Mouse (Mus musculus): ENCODE results near the gene C130026I21Rik. TPM values are rescaled to one million over a fixed set of nuclear protein-coding genes. Genes with fewer than 3 reads are reported as not detected.
"Not testable (repeated sequence)": the region's sequence is repeated elsewhere in the genome, so short reads cannot be mapped to it uniquely, and the experiment has no call there.

C130026I21Rik gene
- polyA plus RNA-seq, 1 experiment = 1.9 TPM

- WGBS = 52% methylated on average over 3 of the region's 3 CpGs
- DNase-seq (ENCODE audit: low read depth, low spot score) = not testable (repeated sequence)
Observed at GRCm38 (mm10) chr1:85084803-85085202, 185.6 kb downstream of the C130026I21Rik start.

GRCm38 (mm10) chr1:85073099-85073498 is 197.3 kb downstream of the C130026I21Rik start:
- 45% methylated on average over 3 of the region's 3 CpGs for WGBS
- DNase-seq (ENCODE audit: low read depth, low spot score) = not testable (repeated sequence)

- 60% methylated on average over 3 of the region's 3 CpGs for WGBS
Observed at GRCm38 (mm10) chr1:85071690-85072089, 198.7 kb downstream of the C130026I21Rik start.

GRCm38 (mm10) chr1:85035801-85036200 is 234.6 kb downstream of the C130026I21Rik start:
- WGBS = 75% methylated on average over 6 of the region's 6 CpGs

More at GRCm38 (mm10) chr1:85071690-85072089, 198.7 kb downstream of the C130026I21Rik start:
- DNase-seq (ENCODE audit: low read depth, low spot score) = not testable (repeated sequence)

GRCm38 (mm10) chr1:85034394-85034793 is 236.0 kb downstream of the C130026I21Rik start:
- WGBS = 80% methylated on average over 3 of the region's 4 CpGs
- DNase-seq (ENCODE audit: low read depth, low spot score) = not testable (repeated sequence)

More at GRCm38 (mm10) chr1:85035801-85036200, 234.6 kb downstream of the C130026I21Rik start:
- not testable (repeated sequence) for DNase-seq (ENCODE audit: low read depth, low spot score)

- DNase-seq (ENCODE audit: low read depth, low spot score) = not testable (repeated sequence)
- WGBS = 92% methylated on average over 5 of the region's 6 CpGs
Observed at GRCm38 (mm10) chr1:85033616-85034015, 236.8 kb downstream of the C130026I21Rik start.

GRCm38 (mm10) chr1:85030211-85030610 is 240.2 kb downstream of the C130026I21Rik start:
- WGBS = 66% methylated on average over 12 of the region's 14 CpGs
- not testable (repeated sequence) for DNase-seq (ENCODE audit: low read depth, low spot score)

GRCm38 (mm10) chr1:85011933-85012332 is 258.4 kb downstream of the C130026I21Rik start:
- 94% methylated on average over 13 of the region's 13 CpGs for WGBS
- not testable (repeated sequence) for DNase-seq (ENCODE audit: low read depth, low spot score)

- DNase-seq (ENCODE audit: low read depth, low spot score) = not testable (repeated sequence)
Observed at GRCm38 (mm10) chr1:85010947-85011346, 259.4 kb downstream of the C130026I21Rik start.

GRCm38 (mm10) chr1:85007737-85008136 is 262.6 kb downstream of the C130026I21Rik start:
- DNase-seq (ENCODE audit: low read depth, low spot score) = not testable (repeated sequence)
- WGBS = 56% methylated on average over 1 of the region's 1 CpGs

More at GRCm38 (mm10) chr1:85010947-85011346, 259.4 kb downstream of the C130026I21Rik start:
- 88% methylated on average over 2 of the region's 3 CpGs for WGBS

GRCm38 (mm10) chr1:84999241-84999640 is 271.1 kb downstream of the C130026I21Rik start:
- DNase-seq (ENCODE audit: low read depth, low spot score) = not testable (repeated sequence)
- 94% methylated on average over 7 of the region's 12 CpGs for WGBS

- 85% methylated on average over 7 of the region's 9 CpGs for whole genome bisulfite sequencing
Observed at GRCm38 (mm10) chr1:84996305-84996704, 274.1 kb downstream of the C130026I21Rik start.

GRCm38 (mm10) chr1:84994461-84994860 is 275.9 kb downstream of the C130026I21Rik start:
- WGBS = no CpG with 5 or more reads among the region's 1 CpGs
- DNase-seq (ENCODE audit: low read depth, low spot score) = not testable (repeated sequence)

More at GRCm38 (mm10) chr1:84996305-84996704, 274.1 kb downstream of the C130026I21Rik start:
- not testable (repeated sequence) for DNase-seq (ENCODE audit: low read depth, low spot score)

- not testable (repeated sequence) for DNase-seq (ENCODE audit: low read depth, low spot score)
- 31% methylated on average over 2 of the region's 5 CpGs for WGBS
Observed at GRCm38 (mm10) chr1:84993688-84994319, 276.6 kb downstream of the C130026I21Rik start.

- no CpG with 5 or more reads among the region's 2 CpGs for WGBS
Observed at GRCm38 (mm10) chr1:84993235-84993634, 277.1 kb downstream of the C130026I21Rik start.

GRCm38 (mm10) chr1:84992827-84993226 is 277.5 kb downstream of the C130026I21Rik start:
- WGBS = no CpG with 5 or more reads among the region's 3 CpGs
- not testable (repeated sequence) for DNase-seq (ENCODE audit: low read depth, low spot score)

More at GRCm38 (mm10) chr1:84993235-84993634, 277.1 kb downstream of the C130026I21Rik start:
- not testable (repeated sequence) for DNase-seq (ENCODE audit: low read depth, low spot score)

GRCm38 (mm10) chr1:84989044-84989443 is 281.3 kb downstream of the C130026I21Rik start:
- WGBS = 86% methylated on average over 8 of the region's 8 CpGs
- DNase-seq (ENCODE audit: low read depth, low spot score) = not testable (repeated sequence)

GRCm38 (mm10) chr1:84987729-84988128 is 282.6 kb downstream of the C130026I21Rik start:
- WGBS = 81% methylated on average over 8 of the region's 8 CpGs
- DNase-seq (ENCODE audit: low read depth, low spot score) = not testable (repeated sequence)

- WGBS = 11% methylated on average over 12 of the region's 12 CpGs
- not testable (repeated sequence) for DNase-seq (ENCODE audit: low read depth, low spot score)
Observed at GRCm38 (mm10) chr1:84961779-84962178, 308.6 kb downstream of the C130026I21Rik start.

GRCm38 (mm10) chr1:84957713-84958112 is 312.7 kb downstream of the C130026I21Rik start:
- not testable (repeated sequence) for DNase-seq (ENCODE audit: low read depth, low spot score)
- 74% methylated on average over 4 of the region's 4 CpGs for WGBS

- not testable (repeated sequence) for DNase-seq (ENCODE audit: low read depth, low spot score)
- 90% methylated on average over 3 of the region's 3 CpGs for WGBS
Observed at GRCm38 (mm10) chr1:84956771-84957170, 313.6 kb downstream of the C130026I21Rik start.
